Mouse (Mus musculus): ENCODE measurements around the gene Ambra1. TPM values are rescaled to one million over a fixed set of nuclear protein-coding genes. Genes with fewer than 3 reads are reported as not detected.
A peak's percentile ranks its signal among the peaks of the same experiment; 100 is the strongest.

The Ambra1 gene
- total RNA-seq, 2 experiments from 2014 or later: 32.1 to 34.2 TPM

DNA sequence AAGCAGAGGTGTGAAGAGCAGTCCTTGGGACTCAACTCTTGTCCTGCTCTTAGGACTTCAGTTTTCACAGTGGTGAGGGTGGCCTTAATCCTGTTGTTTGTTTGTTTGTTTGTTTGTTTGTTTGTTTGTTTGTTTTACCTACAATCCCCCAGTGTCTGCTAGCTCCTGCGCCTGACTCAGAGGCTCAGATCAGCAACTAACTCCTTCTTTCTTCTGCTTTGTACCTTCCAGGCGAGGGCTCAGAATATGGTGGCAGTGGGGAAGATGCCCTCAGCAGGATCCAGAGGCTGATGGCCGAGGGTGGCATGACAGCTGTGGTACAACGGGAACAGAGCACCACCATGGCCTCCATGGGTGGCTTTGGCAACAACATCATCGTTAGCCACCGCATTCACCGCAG is 187.2 kb downstream of the Ambra1 start:
- DNase-seq (ENCODE audit: low spot score in 2 of 2): no peak

DNA sequence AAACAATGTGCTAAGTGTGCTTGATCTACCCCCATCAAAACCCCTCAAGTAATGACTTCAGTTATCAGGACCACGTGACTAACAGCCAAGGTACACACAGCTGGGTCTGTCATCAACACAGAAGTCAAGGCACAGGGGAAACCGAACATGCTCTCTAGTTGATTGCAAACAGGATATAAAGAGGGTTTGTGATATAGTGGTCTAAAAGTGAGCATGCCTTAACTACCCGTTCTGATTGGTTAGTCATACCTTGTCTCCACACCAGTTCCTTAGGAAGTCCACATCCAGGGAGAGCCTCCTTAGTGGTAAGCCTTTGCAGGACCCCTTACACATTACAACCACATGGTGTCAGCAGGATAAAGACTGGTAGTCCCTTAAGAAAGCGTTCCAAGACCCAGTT is 190.2 kb downstream of the Ambra1 start:
- no peak for DNase-seq (ENCODE audit: low spot score in 2 of 2)

DNA sequence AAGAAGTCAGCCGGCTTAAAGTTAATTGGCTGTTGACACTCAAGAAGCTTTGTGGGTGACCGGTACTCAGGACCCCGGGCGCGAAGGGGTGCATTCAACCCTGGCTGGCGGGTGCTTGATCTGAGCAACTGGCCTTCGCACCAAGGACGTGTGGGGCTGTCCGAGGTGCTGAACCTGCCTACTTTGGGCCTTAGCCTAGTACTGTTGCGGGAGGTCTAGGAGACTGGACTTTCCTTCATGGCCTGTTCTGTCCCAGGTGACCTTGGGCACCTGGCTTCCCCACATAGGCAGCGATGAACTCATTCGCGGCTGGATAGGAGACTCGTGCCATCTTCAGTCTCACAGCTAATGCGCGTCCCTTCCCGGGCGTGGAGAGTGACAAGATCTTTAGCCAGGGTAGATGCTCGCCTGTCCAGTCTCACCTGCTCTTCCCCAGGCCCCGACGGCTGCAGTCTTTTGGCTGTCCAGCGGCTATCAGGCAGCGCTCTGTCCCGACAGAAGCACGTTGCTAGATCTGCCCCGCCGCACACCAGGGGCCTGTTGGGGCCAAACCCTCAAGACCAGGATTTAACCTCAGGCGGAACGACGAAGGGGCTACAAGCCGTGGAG is 191.4 kb downstream of the Ambra1 start:
- peak; percentile 82 to 85 for DNase-seq (ENCODE audit: low spot score in 2 of 2)

DNA sequence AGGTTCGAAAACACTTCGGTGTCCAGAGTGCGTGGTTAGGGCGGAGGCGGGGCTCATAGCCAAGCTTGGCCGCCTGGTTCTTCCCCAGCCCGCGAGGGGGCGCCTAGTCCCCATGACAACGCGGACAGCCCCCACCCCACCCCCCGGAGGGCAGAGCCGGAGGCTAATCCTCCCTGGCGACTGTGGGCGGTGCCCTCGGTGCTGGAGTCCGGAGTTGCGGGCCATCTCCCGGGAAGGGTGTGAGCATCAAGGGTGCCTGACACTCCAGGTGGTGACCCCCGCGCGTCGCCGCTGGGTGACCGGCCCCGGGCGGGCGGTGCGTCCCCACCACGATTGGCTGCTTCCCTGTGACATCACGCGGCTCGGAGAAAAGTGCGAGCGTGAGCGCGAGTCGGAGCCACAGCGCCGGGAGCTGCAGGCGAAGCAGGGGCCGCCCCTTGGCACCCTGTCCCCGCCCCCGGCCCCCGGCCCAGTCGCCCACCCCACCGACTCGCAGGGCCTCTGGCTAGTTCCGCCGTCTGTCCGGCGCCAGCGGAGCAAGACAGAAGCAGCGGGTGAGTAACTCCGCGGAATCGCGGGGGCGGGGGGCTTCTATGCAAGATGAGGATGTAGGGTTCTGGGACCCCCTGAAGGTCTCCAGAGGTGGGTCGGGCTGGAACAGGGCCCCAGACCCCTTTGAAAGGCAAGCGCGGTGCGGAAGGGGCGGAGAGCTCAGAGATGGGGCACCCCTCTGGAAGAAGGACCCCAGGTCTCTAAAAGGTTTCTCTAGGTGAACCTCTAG is 192.0 kb downstream of the Ambra1 start:
- DNase-seq (ENCODE audit: low spot score in 2 of 2): peak; percentile 41 to 58

DNA sequence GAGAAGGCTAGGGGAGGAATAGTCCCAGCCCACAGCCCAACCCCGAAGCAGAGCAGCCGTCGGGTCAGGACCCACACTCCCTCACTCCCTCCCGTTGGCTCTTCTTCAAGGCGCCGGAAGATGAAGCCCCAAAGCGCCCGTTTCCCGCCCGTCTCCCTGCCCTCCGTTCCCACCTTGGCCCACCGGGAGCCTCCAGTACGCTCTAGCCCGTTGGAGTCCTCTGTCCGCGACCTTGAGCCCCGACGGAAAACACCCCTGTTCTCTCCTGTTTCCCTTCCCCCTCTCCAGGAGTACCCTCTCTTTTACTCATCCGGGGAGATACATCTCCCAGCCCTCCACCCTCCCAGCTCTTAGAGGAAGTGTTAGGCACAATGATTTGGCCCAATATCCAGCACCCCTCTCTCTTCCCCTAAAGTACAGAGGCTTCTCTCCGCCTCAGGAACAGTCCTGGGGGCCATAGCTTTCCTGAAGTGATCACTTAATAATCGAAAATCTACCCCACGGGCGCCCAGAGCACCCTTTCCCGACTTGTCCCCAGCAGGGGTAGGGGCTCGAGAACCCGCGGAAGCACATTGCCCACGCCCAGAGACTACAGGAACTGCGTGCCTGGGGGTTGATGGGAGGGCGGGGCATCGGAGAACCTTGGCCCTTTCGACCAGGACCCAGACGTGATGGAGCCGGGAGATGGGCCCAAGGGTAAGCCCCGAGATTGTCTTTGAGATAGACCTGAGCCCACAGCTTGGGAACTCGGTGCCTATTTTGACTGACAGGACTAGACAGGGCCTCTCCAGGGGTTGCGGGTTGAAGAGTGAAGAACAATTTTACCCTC is 192.9 kb downstream of the Ambra1 start:
- no peak for DNase-seq (ENCODE audit: low spot score in 2 of 2)

DNA sequence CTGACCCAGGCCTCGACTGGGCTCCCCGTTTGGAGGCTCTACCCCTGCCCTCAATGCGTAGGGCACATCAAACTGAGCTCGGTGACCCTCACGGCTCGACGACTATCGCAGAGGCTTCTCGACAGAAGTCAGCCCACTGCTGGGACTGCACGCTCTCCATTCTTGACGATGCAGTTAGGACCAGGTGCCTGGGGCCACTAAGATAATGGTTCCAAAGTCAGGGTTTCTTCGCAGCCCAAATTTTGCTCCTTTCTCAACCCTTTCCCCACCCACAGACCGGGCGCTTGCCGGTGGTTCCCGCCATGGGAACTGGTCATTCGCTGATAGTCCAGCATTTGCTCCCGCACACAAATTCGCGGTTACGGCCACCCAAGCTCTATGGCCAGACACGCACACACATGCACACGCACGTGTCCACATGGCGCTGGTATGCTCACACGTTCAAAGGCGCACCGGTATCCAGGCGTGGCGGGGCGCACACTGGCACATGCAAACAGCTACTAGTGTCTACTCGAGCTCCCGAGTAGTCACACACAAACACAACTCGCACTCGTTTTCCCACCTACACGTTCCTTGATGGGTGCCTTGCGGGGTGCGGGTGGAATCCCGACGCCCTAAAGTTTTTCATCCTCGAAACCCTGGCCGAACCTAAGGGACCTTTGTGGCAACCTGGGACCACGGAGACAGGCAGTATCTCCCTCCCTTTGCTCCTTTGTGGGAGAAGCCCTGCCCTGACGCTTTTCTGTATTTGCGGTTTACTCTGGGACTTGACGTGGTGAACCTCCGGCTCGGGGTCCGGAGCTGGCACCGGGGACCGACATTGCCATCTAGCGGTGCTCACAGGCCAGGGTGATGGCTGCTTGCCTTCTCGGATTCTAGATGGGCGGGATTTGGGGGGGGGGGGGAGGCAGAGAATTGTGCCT is 193.7 kb downstream of the Ambra1 start:
- peak; percentile 55 to 73 for DNase-seq (ENCODE audit: low spot score in 2 of 2)

DNA sequence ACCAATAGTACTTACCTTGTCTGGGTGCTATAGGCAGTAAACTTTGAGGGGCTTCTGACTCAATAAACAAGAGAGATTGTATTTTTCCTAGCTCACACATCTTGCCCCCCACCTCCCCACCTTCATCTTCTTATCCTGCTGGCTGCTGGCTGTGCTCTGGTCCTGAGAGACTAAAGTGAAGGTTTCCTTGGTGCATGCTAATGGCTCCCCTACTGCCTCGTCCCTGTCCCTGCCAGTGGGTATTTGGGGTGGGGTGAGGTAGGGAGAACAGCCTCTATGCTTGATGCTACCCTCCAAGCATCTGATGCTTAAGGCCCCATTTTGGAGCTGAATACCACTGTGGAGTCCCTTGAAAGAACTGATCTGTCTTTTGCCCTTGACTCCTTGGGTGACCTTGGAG is 194.8 kb downstream of the Ambra1 start:
- no peak for DNase-seq (ENCODE audit: low spot score in 2 of 2)

DNA sequence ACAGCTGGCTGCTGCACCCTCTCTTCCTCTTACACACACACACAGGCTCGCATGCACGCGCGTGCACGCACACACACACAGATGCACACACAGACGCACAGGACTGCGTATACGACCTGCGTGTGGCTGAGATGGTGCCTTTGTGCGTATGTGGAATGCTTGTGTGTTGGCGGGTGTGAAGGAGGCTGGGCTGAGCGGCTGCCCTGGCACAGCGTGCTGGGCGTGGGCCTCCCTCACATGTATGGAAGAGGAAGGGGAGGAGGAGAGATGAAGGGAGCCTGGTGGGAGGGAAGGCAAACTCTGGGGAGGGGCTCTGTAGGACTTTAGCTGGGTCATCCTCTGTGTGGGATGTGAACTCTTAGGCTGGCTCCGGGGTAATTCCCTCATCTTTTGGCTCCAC is 195.5 kb downstream of the Ambra1 start:
- no peak for DNase-seq (ENCODE audit: low spot score in 2 of 2)

DNA sequence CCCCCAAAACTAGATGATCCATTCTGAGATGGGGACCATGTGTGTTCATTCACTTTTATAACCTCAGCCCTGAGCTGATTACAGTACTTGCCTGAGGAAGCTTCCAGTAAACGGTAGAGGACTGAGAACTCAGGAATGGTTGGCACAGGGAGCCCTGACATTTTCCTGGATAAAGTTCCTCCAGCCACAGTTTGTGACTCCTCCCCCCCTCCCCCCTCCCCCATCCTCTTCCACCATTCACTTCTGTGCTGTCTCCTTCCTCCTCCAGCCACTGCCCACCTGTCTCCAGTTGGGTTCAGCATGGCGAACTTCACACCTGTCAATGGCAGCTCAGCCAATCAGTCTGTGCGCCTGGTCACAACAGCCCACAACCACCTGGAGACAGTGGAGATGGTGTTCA is 197.0 kb downstream of the Ambra1 start, which contains the start of gene Chrm4:
Chrm4 (plus strand) TSS at position 301 of the 400 bp plus-strand sequence.
- no peak for DNase-seq (ENCODE audit: low spot score in 2 of 2)

DNA sequence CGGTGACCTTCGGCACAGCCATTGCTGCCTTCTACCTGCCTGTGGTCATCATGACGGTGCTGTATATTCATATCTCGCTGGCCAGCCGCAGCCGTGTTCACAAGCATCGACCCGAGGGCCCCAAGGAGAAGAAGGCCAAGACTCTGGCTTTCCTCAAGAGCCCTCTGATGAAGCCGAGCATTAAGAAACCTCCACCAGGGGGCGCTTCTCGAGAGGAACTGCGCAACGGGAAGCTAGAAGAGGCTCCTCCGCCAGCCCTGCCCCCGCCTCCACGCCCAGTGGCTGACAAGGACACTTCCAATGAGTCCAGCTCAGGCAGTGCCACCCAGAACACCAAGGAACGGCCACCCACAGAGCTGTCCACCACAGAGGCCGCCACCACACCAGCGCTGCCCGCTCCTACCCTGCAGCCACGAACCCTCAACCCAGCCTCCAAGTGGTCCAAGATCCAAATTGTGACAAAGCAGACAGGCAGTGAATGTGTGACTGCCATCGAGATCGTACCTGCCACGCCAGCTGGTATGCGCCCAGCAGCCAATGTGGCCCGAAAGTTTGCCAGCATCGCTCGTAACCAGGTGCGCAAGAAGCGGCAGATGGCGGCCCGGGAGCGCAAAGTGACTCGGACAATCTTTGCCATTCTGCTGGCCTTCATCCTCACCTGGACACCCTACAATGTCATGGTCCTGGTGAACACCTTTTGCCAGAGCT is 198.0 kb downstream of the Ambra1 start:
- DNase-seq (ENCODE audit: low spot score in 2 of 2): peak; percentile 69 to 77

DNA sequence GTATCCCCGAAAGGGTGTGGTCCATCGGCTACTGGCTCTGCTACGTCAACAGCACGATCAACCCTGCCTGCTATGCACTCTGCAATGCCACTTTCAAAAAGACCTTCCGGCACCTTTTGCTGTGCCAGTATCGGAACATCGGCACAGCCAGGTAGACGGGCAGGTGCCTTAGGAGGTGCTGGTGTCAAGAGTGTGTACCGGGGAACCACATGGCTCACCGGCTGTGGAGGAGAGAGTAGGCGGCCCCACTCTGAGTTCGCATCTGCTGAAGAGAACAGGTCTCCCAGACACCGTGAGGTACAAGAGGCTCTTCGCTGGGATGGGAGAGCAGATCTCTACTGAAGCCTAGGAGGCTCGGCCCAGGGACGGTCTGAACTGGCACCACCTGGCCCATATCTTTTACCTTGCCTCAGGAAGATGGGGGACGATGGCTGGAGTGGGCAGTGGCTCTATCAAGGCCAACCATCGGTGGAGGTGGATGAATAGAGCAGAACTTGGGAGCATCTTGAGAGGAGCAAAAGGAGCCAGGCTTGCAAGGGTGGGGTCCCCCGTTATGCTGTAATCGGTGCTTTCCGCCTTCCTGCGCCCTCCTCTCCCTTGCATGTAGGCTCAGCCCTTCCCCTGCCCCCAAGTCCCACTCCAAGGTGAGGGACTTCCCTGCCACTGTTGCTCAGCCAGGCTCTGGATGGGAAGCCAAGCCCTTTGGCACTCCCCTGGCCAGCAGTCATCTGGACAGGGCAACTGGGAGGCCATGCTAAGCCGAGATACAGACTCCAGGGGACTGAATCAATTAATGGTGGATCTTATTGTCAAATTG is 198.8 kb downstream of the Ambra1 start:
- DNase-seq (ENCODE audit: low spot score in 2 of 2): no peak

DNA sequence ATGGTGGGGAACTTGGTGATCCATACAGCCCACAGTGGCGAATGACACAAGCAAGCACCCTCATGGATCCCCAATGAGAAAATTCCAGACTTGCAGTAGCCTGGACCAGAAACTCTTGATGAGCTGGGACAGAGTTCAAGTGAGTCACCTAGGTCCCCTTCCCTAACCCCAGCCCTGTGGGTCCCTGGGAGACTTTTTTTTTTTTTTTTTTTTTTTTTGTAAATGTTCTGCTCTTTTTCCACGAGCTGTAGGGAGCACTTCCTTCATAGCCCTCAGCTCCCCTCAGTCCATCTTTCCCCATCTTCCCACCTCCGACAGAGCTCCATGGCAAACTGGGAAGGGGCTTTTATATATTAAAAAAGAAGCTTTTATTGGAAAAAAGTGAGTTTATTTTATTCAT is 199.5 kb downstream of the Ambra1 start:
- no peak for DNase-seq (ENCODE audit: low spot score in 2 of 2)

DNA sequence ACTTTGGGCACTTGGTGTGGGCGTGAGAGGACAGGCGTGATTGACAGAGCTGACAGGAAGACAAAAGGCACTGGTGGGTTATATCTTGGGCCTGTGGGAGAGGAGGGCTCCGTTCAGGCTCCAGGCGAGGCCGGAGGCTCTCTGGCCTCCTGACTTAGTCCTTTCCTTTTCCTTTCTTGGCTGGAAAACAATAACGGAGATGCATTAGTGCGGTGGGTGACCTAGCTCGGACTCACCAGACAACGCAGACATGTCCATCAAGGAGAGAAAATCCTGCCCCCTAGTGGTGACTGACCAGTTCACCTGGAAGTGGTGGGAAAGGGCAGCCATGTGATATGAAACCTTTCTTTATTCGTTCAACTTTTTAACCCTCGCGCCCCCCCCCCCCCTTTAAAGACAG is 200.0 kb downstream of the Ambra1 start:
- peak in 1 of 2 experiments; percentile 60 for DNase-seq (ENCODE audit: low spot score in 2 of 2)

DNA sequence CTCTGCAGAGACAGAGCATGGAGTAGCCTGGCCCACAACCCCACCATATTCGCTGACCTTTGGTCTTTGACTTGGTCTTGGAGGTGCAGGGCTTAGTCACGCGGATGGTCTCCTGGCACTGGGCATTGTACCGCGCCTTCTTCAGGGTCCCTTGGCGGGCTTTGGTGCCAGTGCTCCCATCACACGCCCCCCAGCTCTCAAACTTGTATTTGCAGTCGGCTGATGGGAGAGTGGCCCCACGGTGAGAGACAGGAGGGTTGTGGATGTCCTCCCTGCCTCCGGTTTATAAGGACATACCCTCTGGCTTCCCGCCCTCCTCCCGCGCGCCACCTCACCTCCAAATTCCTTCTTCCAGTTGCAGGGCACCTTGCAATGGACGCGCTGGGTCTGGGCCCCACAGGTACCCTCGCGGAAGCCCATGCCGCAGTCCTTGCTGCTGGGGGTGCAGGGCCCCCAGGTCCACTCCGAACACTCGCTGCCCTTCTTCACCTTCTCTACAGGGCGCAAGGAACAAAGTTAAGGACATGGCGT is 200.9 kb downstream of the Ambra1 start:
- no peak for DNase-seq (ENCODE audit: low spot score in 2 of 2)

DNA sequence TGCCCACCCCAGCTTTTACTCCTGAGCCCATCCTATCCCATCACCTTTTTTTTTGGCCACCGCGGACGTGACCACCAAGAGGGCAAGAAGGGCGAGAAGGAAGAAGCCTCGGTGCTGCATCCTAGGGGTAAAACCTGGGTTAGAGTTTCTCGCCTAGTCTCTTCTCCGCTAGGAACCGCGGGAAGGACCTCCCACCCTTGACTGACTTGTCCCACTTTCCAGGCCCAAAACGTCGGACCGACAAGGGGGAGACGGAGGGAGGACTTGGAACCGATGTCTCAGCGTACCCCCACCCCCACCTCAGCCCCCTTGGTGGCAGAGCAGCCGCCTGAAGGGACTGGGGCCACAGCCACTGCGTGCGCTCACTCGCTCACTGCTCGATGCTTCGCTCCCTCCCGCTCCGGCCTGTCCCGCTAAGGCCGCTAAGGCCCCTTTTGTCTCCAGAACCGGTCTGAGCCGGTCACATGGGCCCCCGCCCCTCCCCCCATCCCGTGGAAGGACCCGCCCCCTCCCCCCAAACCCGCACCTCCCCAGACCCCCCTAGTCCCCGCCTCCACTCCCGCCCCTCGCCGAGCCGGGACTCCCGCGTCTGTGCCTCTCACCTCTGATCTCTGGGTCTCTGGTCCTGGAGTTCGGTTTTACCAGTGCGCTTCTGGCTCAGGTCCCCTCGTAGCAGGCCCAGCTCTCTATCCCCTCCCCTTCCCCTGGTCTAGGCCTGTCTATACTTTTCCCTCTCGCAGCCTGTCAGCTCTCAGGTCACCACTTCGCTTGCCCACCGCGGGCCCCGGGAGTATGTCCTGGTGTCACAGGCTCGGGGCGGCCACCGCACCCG is 201.6 kb downstream of the Ambra1 start:
- DNase-seq (ENCODE audit: low spot score in 2 of 2): no peak

DNA sequence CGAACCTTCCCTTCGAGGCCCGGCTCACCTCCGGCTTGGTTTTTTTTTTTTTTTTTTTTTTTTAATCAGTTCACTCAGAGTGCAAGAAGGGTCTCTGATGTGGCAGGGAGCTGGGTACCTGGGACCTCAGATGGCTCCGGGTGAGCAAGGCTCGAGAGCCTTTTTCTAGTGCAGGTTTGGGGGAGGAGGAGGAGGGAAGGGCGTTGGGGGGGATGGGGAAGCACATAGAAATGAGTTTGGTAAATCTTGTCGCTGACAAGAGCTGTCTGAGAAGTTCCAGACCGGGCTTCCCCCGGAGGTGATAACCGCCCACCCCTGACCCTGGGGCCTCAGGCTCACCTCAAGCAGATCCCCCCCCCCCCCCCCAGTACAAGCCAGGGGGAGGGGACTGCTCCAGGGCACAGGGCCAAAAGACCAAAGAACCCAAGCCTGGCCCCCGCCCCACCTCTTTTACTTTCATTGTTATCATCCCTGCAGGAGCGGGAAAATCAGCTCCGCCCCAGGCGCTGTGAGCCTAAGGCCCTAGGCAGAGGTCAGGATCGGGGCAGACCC is 202.3 kb downstream of the Ambra1 start, which contains the start of gene Mdk:
Mdk (minus strand) TSS at position 138 of the 552 bp plus-strand sequence.
- no peak for DNase-seq (ENCODE audit: low spot score in 2 of 2)

DNA sequence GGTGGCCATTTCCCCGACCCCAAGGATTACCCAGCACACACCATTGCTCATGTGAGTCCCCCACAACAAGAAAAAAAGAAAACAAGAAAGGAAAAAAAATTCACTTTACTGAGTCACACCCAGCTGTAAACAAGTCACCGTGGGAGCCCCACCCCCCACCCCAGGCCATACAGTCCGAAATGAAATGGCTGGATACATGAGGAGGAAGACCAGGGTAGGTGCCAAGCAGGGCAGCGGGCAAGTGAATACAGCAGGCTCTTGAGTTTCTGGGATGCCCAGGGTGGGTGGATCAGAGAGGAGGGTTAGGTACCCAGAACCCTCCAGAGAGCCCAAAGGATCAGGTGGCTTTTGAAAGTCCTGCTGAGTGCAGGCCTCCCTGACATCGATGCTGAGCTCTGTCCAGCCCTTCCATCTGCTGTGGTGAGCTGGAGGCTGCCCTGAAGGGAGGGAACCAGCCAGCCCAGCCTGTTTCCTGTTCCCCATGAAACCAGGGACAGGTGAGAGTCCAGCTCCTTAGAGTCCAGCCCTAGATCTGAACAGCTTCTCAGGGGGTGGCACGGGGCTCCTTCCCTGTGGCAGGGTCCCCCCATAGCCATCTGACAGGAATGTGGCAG is 202.9 kb downstream of the Ambra1 start:
- DNase-seq (ENCODE audit: low spot score in 2 of 2): no peak

Measured in adrenal gland, adult 18-20 months (tissue).